Mouse (Mus musculus): ENCODE measurements around the gene Kif21b.

DNA sequence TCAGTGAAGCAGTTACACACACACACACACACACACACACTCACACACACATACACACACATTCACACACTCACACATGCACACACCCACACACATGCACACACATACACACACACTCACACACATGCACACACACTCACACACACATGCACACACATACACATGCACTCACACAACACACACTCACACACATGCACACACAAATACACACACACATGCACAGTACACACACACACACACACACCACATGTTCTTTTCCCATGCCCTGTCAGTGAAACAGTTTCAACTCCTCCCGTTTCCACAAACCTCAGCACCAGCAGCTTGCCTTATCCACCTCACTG is 11.0 kb upstream of the Kif21b start:
- TF ChIP-seq CTCF (IDR thresholded peaks at IDR 0.05) (no peak), EP300 (IDR thresholded peaks at IDR 0.05) (no peak)
